Mouse (Mus musculus) adrenal gland, postnatal 36 days (tissue): Measurements from ENCODE around the gene Thsd4. TPM values are rescaled to one million over a fixed set of nuclear protein-coding genes. Genes with fewer than 3 reads are reported as not detected.
A peak's percentile ranks its signal among the peaks of the same experiment; 100 is the strongest.

Source experiments
- DNase-seq, 2 experiments: peaks; one replicate each; pipeline ENCODE4 v3.0.0; 2021; ENCODE audit warnings: mixed read lengths in 1 of 2
- total RNA-seq, 2 experiments: library from RNA; stranded (reverse); gene quantifications; 2 replicates each; pipeline ENCODE4 v1.2.3; 2021

The Thsd4 gene
- total RNA-seq, 2 experiments from 2014 or later = 4.9 to 6.3 TPM

DNA sequence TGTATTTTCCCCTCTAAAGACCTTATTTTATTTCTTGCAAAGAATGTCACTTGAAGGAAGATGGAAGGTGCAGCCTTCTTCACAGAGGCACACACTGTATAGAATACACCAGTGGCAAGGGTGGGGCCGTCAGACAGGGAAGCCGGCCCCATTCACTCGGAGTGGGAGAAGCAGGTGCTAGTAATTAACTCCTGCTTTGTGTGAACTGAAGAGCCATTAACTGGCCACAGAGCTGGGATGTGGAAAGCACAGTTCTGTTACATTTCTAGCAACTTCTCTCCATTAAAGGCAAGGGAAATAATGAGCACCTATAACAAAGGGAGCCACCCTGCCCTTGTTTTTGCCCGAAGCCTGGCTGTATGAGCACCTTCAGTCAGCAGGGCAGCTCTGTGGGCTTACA is 374.4 kb downstream of the Thsd4 start:
- no peak for DNase-seq

DNA sequence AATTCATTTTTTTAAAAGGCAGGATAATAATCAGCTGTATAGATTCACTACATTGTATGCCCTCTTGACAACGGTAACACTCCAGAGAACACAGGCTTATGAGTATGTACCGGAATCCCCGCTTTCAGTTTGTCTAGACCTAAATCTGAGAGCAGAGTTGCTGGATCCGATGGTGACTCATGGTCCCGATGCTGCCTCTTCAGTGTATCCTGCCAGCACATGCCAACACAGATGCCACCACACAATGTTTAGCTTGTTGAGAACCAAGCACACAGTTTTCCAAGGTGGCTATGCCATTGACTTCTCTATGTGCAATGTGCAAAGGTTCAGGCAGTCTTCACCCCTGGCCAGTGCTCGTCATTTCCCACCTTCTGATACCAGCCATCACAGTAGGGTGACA is 378.0 kb downstream of the Thsd4 start:
- no peak for DNase-seq

DNA sequence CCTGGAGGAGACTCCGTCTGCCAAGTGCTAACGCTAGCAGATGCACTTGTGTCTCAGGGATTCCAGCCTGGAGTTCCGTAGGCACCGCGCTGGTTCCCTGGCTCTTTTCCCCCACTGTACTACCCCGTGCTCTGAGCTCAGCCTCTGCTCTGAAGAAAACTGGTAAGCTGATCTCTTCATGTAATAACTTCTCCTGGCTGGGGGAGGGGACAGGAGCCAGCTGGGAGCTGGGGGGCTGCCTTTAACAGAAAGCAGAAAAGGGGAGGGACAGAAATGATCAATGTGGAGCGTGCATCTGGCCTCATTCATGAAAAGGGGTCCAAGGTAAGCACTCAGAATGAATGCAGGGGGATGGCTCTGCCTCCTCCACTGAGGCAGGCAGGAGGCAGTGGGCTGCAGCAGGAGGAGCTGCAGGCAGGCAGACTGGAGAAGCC is 380.7 kb downstream of the Thsd4 start:
- no peak for DNase-seq

- DNase-seq = no peak
These were observed 381.4 kb downstream of the Thsd4 start for GRCm38 (mm10) chr9:60140411-60140810.

- DNase-seq = no peak
These were observed 382.4 kb downstream of the Thsd4 start for GRCm38 (mm10) chr9:60139446-60139845.

- no peak for DNase-seq
These were observed 392.4 kb downstream of the Thsd4 start for GRCm38 (mm10) chr9:60129235-60129991.

DNA sequence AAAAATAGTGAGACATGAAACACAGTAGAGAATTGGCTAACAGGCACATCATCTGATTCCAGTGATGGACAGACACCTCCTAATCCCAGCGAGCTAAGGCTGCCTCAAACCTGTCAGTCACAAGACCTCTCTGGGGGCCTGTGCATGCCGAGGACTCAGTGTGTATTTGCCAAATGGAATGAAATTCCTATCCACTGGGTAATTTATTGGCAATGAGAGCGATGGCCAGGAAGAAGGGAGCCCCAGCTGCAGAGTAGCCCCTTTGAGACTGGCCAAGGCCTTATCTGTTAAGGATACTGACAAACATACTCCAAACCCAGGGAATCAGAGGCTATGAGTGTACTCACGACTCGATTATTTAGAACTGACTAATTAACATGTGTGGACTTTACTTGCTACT is 394.9 kb downstream of the Thsd4 start:
- no peak for DNase-seq

- DNase-seq = no peak
These were observed 397.7 kb downstream of the Thsd4 start for GRCm38 (mm10) chr9:60124102-60124501.

DNA sequence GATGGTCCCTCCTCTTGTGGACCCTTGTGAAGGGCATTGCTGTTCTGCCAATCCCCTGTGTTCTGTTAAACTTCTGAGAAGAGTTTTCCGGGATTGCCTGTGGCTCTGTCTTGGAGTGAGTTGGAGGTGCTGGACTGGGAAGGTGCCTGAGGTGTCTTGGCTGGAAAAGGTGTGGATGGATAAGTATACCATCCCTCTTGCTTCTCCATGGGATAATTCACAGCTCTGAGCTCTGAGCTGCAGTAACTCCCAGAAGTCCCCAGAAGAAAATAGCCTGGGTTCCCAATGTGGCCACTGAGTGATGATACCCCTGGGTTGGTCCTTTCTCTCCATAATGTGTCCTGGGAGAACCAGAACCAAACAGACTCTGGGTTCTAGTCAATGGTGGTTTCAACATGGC is 398.8 kb downstream of the Thsd4 start:
- DNase-seq = no peak

DNA sequence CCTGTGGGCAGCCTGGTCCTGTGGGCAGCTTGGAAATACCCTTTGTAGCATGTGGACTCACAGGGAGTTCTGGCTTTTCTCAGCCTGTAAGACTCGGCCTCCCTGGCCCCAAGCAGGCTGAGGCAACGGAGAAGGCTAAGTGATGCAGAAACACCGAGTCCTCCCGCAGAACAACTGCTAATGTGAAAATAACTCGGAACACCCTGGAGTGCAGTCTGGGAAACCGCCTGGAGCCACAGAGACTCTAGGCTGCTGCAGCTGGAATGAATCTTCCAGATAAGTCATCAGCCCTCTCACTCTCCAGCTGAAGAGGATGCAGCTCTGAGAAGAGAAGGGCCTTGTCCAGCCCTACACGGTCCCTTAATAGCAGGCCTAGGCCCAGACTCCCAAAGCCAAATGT is 402.0 kb downstream of the Thsd4 start:
- DNase-seq = no peak

DNA sequence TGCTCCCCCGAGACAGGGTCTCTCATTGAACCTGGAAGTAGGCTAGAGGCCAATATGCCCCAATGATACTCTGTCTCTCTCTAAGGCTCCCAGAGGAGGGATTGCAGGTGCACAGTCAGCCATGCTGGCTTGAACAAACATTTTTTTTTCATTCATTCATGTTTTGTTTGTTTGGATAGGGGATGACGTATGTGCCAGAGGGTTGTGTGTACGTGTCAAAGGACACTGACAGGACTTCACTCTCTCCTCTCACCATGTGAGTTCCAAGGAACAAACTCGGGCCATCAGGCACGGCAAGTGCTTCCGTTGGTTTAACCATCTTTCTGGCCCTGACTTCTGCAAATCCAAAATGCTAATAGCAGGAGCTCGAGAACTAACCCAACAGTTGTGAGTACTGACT is 404.0 kb downstream of the Thsd4 start:
- no peak for DNase-seq

DNA sequence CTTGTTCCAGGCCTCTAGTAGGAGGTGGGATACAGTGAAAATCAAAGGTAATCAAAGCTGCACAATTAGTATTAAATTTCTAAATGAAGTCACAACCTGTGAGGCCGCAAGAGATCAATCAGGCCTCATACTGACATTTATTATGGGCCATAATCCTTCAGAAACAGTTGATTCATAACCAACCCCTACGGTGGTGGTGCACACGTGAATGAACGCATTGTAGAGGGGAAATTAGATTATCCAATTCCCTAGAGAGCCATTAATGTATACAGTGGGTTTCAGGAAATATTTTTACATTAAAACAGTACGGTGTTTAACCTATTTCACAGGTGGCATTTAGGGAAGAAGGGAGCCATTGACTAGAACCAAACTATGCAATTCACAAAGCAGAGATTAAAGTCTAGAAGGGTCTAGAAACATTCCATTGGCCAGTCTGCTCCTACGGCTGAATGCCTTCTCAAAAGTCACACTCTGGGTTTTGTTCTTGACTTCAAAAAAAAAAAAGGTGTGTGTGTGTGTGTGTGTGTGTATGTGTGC is 406.1 kb downstream of the Thsd4 start:
- no peak for DNase-seq

GRCm38 (mm10) chr9:60115306-60115705 is 406.5 kb downstream of the Thsd4 start:
- DNase-seq = no peak

DNA sequence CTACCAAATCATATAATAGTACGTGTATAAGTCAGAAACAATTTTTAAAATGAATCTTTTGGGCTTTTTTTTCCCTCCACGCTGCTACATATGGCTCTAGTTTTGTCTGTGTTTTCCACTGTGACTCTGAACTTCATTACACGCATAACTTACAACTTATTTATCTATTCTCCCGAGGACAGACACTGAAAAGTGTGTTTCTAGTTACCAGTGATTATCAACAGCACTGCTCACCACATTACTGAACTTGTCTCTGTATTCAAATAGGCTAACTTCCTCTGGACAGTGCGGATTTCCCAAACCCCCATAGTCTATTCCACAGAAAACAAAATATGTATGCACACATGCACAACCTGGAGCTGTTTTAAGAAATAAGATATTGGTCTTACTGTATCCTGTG is 411.6 kb downstream of the Thsd4 start:
- no peak for DNase-seq

GRCm38 (mm10) chr9:60106683-60107082 is 415.2 kb downstream of the Thsd4 start:
- no peak for DNase-seq

- no peak for DNase-seq
These were observed 415.7 kb downstream of the Thsd4 start for GRCm38 (mm10) chr9:60106106-60106505.

DNA sequence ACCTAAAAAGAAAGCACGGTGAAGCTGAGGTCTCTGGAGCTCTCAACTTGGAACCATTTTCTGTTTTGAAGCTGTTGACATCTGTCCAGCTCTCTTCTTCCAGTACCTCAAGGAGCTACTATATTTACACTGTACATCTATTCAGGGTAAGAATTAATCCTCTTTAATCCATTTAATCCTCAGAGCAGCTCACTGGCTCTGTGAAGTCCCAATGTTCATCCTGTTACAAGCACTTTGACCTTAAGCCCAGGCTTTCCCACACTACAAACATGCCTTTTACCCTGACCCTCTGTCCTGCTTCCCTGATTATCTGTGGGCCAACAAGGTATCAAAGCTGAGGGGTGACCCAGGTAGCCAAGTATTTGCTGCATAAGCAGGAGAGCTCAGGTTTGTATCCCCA is 427.6 kb downstream of the Thsd4 start:
- no peak for DNase-seq

- no peak for DNase-seq
These were observed 429.4 kb downstream of the Thsd4 start for GRCm38 (mm10) chr9:60092428-60092827.

DNA sequence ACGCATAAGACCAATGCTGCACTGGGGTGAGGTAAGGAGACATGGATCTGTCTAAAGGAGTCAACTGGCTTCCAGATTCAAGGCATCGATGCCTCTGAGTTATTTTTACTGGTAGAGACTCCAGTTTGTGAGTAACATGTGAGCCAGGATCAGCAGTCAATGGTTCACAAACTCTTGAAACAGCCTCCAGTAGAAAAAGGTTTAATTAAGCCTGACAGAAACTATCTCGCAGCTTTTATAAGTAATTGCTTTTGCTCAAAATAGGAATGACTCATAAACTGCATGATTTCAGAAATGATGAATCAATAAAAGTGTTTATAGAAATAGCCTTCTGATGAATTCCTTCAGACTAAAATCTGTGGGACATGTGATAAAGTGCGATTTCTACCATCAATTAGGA is 432.4 kb downstream of the Thsd4 start:
- DNase-seq = no peak

DNA sequence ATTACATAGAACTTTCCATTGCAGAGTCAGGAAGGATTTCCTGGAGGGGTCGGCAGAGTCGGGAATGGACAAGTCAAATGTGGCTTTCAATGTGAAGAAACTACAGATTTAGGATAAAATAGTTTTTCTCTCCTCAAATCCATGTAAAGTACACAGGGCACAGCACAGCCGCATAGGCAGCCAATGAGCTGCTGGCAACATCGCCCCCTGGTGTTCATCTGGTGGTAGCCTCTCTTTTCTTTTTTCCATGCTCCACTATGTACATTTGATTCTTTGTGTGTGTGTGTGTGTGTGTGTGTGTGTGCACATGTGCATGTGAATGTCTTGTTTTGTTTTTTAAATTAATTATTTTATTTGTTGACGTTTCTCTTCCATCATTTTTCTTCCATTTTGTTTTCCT is 433.7 kb downstream of the Thsd4 start:
- peak; percentile 68 to 78 for DNase-seq

DNA sequence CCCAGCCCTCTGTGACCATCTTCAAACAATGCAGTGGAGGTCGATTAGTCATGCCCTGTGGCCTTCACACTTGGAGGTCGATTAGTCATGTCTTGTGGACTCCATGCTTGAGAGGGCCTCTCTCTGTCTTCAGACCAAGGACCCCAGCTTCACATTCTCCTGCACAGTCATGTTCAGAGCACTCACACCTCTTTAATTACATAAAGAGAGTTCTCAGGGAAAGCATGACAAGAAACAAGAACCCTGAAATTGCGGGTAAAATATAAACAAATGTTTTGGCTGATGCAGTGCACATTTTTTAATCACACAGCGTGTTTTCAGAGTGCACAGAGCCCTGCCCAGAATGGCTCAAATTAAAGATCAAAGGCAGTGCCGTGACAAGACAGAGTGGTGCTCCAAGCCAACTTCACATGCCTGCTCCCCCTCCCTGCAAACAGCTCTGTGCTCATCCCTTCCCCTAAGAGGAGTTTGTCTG is 439.7 kb downstream of the Thsd4 start:
- DNase-seq = peak; percentile 75 to 79

GRCm38 (mm10) chr9:60077761-60078160 is 444.1 kb downstream of the Thsd4 start:
- DNase-seq = no peak

GRCm38 (mm10) chr9:60076396-60076795 is 445.4 kb downstream of the Thsd4 start:
- DNase-seq = no peak

- DNase-seq = no peak
These were observed 450.1 kb downstream of the Thsd4 start for GRCm38 (mm10) chr9:60071620-60072263.
